Mouse (Mus musculus): ENCODE data around the gene Grin2a. TPM values are rescaled to one million over a fixed set of nuclear protein-coding genes. Genes with fewer than 3 reads are reported as not detected.

Grin2a gene
- polyA plus RNA-seq, 1 experiment, result 4.2 TPM

DNA sequence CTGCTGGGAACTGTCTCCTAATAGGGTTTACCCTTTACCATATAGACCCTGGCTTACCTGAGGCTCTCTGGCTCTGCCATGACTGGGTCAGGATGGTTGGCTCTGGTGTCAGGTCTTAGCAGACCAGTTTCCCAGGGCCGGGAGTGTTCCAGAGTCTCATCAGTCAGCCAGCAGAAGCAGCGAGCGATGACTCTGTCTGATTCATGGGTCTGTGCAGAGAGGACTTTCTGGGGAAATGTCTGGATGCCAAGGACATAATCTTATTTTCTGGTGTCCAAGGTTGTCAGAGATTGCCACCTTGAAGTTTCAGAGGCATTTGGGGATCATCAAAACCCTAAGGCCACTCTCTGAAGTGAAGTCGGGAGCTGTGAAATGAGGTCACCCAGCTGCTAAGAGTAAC lies 8.7 kb upstream of the Grin2a start:
- H3K36me3 ChIP-seq (ENCODE audit: control insufficient read depth, insufficient read depth, low read length), result no peaks in the 10 kb centered on the region
- H3K27me3 ChIP-seq (ENCODE audit: control insufficient read depth, insufficient read depth, low read length), result no peaks in the 10 kb centered on the region
- TF ChIP-seq POLR2A (IDR thresholded peaks at IDR 0.05; ENCODE audit: low read depth, low read length), result no peak
- no peak for TF ChIP-seq CTCF (IDR thresholded peaks at IDR 0.05; ENCODE audit: extremely low read depth, insufficient read length, insufficient replicate concordance, low read depth, low read length)
- 84% methylated on average over 4 of the region's 4 CpGs for WGBS
- no peaks in the 10 kb centered on the region for H3K4me1 ChIP-seq (ENCODE audit: control insufficient read depth, insufficient read depth, insufficient read length, low read length)
- no peak overlapping the region for H3K27ac ChIP-seq (ENCODE audit: insufficient read depth, low read depth, low read length)
- no peak overlapping the region for H3K4me3 ChIP-seq (ENCODE audit: low read depth, low read length)

DNA sequence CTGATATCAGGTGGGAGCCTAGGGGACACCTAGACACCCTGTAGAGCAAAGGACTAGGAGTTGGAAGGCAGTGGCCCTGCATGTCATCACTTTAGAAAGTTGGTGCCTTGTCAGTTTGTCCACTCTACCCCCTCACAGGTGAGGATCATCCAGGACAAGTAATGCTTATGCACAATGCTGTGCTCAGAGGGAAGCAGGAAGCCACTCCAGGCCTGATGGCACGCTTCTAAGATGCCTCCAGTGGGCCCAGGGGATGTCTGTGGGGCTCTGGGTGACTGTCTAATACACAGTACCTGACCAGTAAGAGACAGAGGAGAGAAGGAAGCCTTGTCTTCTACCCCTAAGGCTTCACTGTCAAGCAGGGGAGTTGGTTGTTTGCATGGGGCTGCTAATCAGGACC lies 7.6 kb upstream of the Grin2a start:
- Histone ChIP-seq H3K4me1 (ENCODE audit: control insufficient read depth, insufficient read depth, insufficient read length, low read length) (no peaks in the 10 kb centered on the region), H3K36me3 (ENCODE audit: control insufficient read depth, insufficient read depth, low read length) (no peaks in the 10 kb centered on the region), H3K4me3 (ENCODE audit: low read depth, low read length) (no peak overlapping the region), H3K27ac (ENCODE audit: insufficient read depth, low read depth, low read length) (no peak overlapping the region), H3K27me3 (ENCODE audit: control insufficient read depth, insufficient read depth, low read length) (no peaks in the 10 kb centered on the region)
- WGBS, result 32% methylated on average over 1 of the region's 1 CpGs
- TF ChIP-seq POLR2A (IDR thresholded peaks at IDR 0.05; ENCODE audit: low read depth, low read length), result no peak
- no peak for TF ChIP-seq CTCF (IDR thresholded peaks at IDR 0.05; ENCODE audit: extremely low read depth, insufficient read length, insufficient replicate concordance, low read depth, low read length)

DNA sequence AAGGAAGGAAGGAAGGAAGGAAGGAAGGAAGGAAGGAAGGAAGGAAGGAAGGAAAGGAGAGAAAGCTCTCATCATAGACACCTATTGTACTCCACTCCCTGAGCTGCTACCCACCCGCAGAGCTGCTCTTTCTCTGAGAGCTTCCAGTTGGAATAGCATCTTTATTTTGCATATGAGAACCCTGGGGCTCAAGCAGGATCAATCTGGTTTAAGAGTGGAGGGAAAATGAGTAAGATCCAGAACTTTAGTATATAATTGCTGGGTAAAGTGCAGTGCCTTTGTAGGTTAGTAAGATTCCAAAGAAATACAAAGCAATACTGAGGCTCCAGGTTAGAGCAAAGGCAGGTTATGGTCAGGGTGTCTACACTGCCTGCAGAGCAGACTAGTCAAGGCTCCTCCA lies 6.2 kb upstream of the Grin2a start:
- no peak overlapping the region for H3K27ac ChIP-seq (ENCODE audit: insufficient read depth, low read depth, low read length)
- 43% methylated on average over 1 of the region's 1 CpGs for WGBS
- no peaks in the 10 kb centered on the region for H3K27me3 ChIP-seq (ENCODE audit: control insufficient read depth, insufficient read depth, low read length)
- no peaks in the 10 kb centered on the region for H3K36me3 ChIP-seq (ENCODE audit: control insufficient read depth, insufficient read depth, low read length)
- TF ChIP-seq CTCF (IDR thresholded peaks at IDR 0.05; ENCODE audit: extremely low read depth, insufficient read length, insufficient replicate concordance, low read depth, low read length) (no peak), POLR2A (IDR thresholded peaks at IDR 0.05; ENCODE audit: low read depth, low read length) (no peak)
- H3K4me3 ChIP-seq (ENCODE audit: low read depth, low read length), result no peak overlapping the region
- H3K4me1 ChIP-seq (ENCODE audit: control insufficient read depth, insufficient read depth, insufficient read length, low read length), result no peaks in the 10 kb centered on the region

DNA sequence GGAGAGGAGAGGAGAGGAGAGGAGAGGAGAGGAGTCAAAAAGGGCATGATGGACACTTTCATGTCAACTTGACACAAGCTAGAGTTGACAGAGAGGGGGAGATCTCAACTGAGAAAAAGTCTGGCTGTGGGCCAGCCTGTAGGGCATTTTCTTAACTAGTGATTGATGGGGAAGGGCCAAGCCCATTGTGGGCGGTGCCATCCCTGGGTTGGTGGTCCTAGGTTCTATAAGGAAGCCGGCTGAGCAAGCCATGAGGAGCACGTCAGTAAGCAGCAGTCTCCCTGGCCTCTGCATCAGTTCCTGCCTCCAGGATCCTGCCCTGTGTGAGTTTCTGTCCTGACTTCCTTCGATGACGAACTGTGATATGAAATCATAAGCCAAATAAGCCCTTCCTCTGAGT lies 4.6 kb upstream of the Grin2a start:
- Histone ChIP-seq H3K27me3 (ENCODE audit: control insufficient read depth, insufficient read depth, low read length) (0 out of 2 replicates have a peak, but pooled peaks cover 3% of the 10 kb centered on the region), H3K4me3 (ENCODE audit: low read depth, low read length) (no peak overlapping the region), H3K4me1 (ENCODE audit: control insufficient read depth, insufficient read depth, insufficient read length, low read length) (no peaks in the 10 kb centered on the region), H3K27ac (ENCODE audit: insufficient read depth, low read depth, low read length) (no peak overlapping the region), H3K36me3 (ENCODE audit: control insufficient read depth, insufficient read depth, low read length) (no peaks in the 10 kb centered on the region)
- TF ChIP-seq POLR2A (IDR thresholded peaks at IDR 0.05; ENCODE audit: low read depth, low read length) (no peak), CTCF (IDR thresholded peaks at IDR 0.05; ENCODE audit: extremely low read depth, insufficient read length, insufficient replicate concordance, low read depth, low read length) (no peak)
- WGBS, result 63% methylated on average over 5 of the region's 5 CpGs

DNA sequence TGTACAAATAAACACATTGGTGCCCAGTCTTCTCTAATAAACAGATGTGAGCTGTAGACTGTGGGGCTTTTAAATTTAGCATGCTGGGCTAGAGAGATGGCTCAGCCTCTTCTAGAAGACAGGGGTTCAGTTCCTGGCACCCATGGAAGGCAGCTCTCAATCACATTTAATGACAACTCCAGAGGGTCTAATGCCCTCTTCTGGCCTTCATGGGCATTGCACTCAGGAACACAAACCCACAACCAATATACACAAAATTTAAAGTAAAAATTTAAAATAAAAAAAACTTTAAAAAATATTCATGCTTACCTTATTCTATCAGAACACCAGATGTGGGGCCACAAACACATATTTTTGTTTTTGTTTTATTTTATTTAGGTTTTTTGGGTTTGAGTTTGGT lies 2.6 kb upstream of the Grin2a start:
- no peak overlapping the region for H3K27ac ChIP-seq (ENCODE audit: insufficient read depth, low read depth, low read length)
- H3K4me3 ChIP-seq (ENCODE audit: low read depth, low read length), result no peak overlapping the region
- H3K27me3 ChIP-seq (ENCODE audit: control insufficient read depth, insufficient read depth, low read length), result 0 out of 2 replicates have a peak, but pooled peaks cover 3% of the 10 kb centered on the region
- H3K36me3 ChIP-seq (ENCODE audit: control insufficient read depth, insufficient read depth, low read length), result no peaks in the 10 kb centered on the region
- no peaks in the 10 kb centered on the region for H3K4me1 ChIP-seq (ENCODE audit: control insufficient read depth, insufficient read depth, insufficient read length, low read length)
- TF ChIP-seq CTCF (IDR thresholded peaks at IDR 0.05; ENCODE audit: extremely low read depth, insufficient read length, insufficient replicate concordance, low read depth, low read length), result no peak
- TF ChIP-seq POLR2A (IDR thresholded peaks at IDR 0.05; ENCODE audit: low read depth, low read length), result no peak

DNA sequence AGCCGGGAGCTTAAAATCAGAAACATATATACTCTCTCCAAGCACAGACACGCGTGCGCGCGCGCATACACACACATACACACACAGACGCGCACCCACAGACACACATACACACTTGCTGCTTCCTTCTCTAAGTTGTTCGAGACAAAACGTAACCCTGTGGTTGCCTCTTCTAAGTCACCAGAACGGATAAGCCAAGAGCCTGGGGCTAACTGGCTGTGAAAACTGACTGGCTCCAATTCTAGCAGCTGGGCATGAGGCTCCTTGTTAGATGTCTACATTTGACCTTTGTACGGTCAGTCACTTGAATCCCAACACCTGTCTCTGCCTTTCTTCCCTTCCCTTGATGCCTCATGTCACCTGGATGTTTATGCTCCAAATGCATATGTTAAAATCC lies 452 bp upstream of the Grin2a start:
- Histone ChIP-seq H3K4me3 (ENCODE audit: low read depth, low read length) (no peak overlapping the region), H3K27me3 (ENCODE audit: control insufficient read depth, insufficient read depth, low read length) (0 out of 2 replicates have a peak, but pooled peaks cover 3% of the 10 kb centered on the region), H3K4me1 (ENCODE audit: control insufficient read depth, insufficient read depth, insufficient read length, low read length) (no peaks in the 10 kb centered on the region), H3K27ac (ENCODE audit: insufficient read depth, low read depth, low read length) (no peak overlapping the region), H3K36me3 (ENCODE audit: control insufficient read depth, insufficient read depth, low read length) (no peaks in the 10 kb centered on the region)
- 31% methylated on average over 13 of the region's 13 CpGs for WGBS
- TF ChIP-seq CTCF (IDR thresholded peaks at IDR 0.05; ENCODE audit: extremely low read depth, insufficient read length, insufficient replicate concordance, low read depth, low read length) (no peak), POLR2A (IDR thresholded peaks at IDR 0.05; ENCODE audit: low read depth, low read length) (no peak)

DNA sequence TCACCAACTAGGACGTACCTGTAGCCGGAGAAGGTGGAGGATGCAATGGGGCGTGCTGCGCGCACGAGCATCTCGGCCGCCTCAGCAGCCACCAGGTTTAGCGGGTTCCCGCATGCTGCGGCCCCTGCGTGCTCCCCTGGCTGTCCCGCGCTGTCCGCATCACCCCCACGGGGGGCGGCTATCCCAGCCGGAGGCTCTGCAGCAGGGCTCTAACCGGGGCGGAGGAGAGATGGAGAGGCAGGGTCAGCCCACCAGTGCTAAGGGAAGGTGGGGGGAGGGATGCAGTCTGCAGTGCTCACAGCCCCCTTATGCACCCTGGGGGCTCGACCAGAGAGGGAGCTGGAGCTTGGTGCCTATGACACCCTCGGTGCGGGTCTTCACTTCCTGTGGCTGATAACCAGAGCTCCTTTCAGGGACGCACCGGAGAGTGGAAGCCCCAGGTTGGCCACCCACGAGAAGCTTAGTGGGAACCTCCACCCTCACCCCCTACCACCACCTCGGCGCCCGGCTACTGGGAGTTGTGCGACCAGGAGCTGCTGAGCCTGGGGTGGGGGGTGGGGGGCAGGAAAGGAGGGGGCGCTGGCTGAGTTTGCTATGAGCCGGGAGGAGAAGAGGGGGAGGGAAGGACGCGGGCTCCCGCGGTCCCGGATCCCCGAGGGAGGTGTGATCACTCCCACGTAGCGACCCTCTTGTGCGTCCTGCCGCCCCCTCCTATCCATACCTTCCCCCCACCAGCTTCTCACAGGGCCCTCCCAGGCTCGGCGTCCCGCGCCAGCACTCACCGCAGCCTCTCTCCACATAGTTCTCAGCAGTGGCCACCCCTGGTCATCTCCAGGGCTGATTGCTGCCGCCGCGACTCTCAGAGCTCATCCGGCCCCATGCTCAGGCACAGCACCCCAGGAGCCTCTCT lies 1.1 kb downstream of the Grin2a start:
- 2% methylated on average over 47 of the region's 51 CpGs for WGBS
- Histone ChIP-seq H3K27ac (ENCODE audit: insufficient read depth, low read depth, low read length) (no peak overlapping the region), H3K27me3 (ENCODE audit: control insufficient read depth, insufficient read depth, low read length) (0 out of 2 replicates have a peak, but pooled peaks cover 3% of the 10 kb centered on the region), H3K4me1 (ENCODE audit: control insufficient read depth, insufficient read depth, insufficient read length, low read length) (no peaks in the 10 kb centered on the region), H3K4me3 (ENCODE audit: low read depth, low read length) (no peak overlapping the region), H3K36me3 (ENCODE audit: control insufficient read depth, insufficient read depth, low read length) (no peaks in the 10 kb centered on the region)
- TF ChIP-seq POLR2A (IDR thresholded peaks at IDR 0.05; ENCODE audit: low read depth, low read length), result no peak
- no peak for TF ChIP-seq CTCF (IDR thresholded peaks at IDR 0.05; ENCODE audit: extremely low read depth, insufficient read length, insufficient replicate concordance, low read depth, low read length)

All from small intestine, adult 2 months (tissue).